Mouse (Mus musculus) CD4-positive, CD25-positive, alpha-beta regulatory T cell, adult 2 months (primary cell): ENCODE results near the gene Sgsm1.
"Not testable (repeated sequence)": the region's sequence is repeated elsewhere in the genome, so short reads cannot be mapped to it uniquely, and the experiment has no call there.

Experiments used
- DNase-seq: peaks from one replicate; pipeline ENCODE4 v3.0.0-alpha.2; 2012; ENCODE audit warnings: low read depth, low spot score

Sgsm1 gene

GRCm38 (mm10) chr5:113310377-113311003 is at the start of gene Sgsm1:
TSS of gene Sgsm1 (minus strand) at chr5:113310786.
- DNase-seq, result peak; percentile 39

- no peak for DNase-seq
Measured at GRCm38 (mm10) chr5:113358833-113359232, 48.2 kb upstream of the Sgsm1 start.

- DNase-seq, result no peak
Measured at GRCm38 (mm10) chr5:113357656-113358055, 47.1 kb upstream of the Sgsm1 start.

GRCm38 (mm10) chr5:113357186-113357585 is 46.6 kb upstream of the Sgsm1 start, which contains the start of gene Aym1:
TSS of gene Aym1 (plus strand) at chr5:113357294.
- no peak for DNase-seq

GRCm38 (mm10) chr5:113354311-113354710 is 43.7 kb upstream of the Sgsm1 start:
- no peak for DNase-seq

GRCm38 (mm10) chr5:113352636-113353035 is 42.0 kb upstream of the Sgsm1 start:
- DNase-seq, result no peak

- DNase-seq, result no peak
Measured at GRCm38 (mm10) chr5:113351768-113352167, 41.2 kb upstream of the Sgsm1 start.

GRCm38 (mm10) chr5:113349810-113350209 is 39.2 kb upstream of the Sgsm1 start:
- DNase-seq, result no peak

- DNase-seq, result no peak
Measured at GRCm38 (mm10) chr5:113349226-113349625, 38.6 kb upstream of the Sgsm1 start.

GRCm38 (mm10) chr5:113348597-113348996 is 38.0 kb upstream of the Sgsm1 start:
- DNase-seq, result no peak

GRCm38 (mm10) chr5:113347593-113347992 is 37.0 kb upstream of the Sgsm1 start:
- DNase-seq, result no peak

- DNase-seq, result not testable (repeated sequence)
Measured at GRCm38 (mm10) chr5:113346651-113347050, 36.1 kb upstream of the Sgsm1 start.

- DNase-seq, result no peak
Measured at GRCm38 (mm10) chr5:113345781-113346180, 35.2 kb upstream of the Sgsm1 start.

- DNase-seq, result no peak
Measured at GRCm38 (mm10) chr5:113344635-113345386, 34.2 kb upstream of the Sgsm1 start.

- no peak for DNase-seq
Measured at GRCm38 (mm10) chr5:113336281-113336680, 25.7 kb upstream of the Sgsm1 start.

- no peak for DNase-seq
Measured at GRCm38 (mm10) chr5:113335732-113336131, 25.1 kb upstream of the Sgsm1 start.

GRCm38 (mm10) chr5:113334621-113335530 is 24.3 kb upstream of the Sgsm1 start:
- DNase-seq, result no peak

GRCm38 (mm10) chr5:113332899-113333298 is 22.3 kb upstream of the Sgsm1 start:
- DNase-seq, result no peak

GRCm38 (mm10) chr5:113332239-113332638 is 21.7 kb upstream of the Sgsm1 start:
- DNase-seq, result peak; percentile 27

- DNase-seq, result no peak
Measured at GRCm38 (mm10) chr5:113330202-113330601, 19.6 kb upstream of the Sgsm1 start.

- DNase-seq, result no peak
Measured at GRCm38 (mm10) chr5:113329463-113329862, 18.9 kb upstream of the Sgsm1 start.
